Mouse (Mus musculus): ENCODE data around the gene Gm17617. TPM values are rescaled to one million over a fixed set of nuclear protein-coding genes. Genes with fewer than 3 reads are reported as not detected.

The Gm17617 gene
- total and polyA plus RNA-seq, 2 experiments from 2014 or later = not detected

DNA sequence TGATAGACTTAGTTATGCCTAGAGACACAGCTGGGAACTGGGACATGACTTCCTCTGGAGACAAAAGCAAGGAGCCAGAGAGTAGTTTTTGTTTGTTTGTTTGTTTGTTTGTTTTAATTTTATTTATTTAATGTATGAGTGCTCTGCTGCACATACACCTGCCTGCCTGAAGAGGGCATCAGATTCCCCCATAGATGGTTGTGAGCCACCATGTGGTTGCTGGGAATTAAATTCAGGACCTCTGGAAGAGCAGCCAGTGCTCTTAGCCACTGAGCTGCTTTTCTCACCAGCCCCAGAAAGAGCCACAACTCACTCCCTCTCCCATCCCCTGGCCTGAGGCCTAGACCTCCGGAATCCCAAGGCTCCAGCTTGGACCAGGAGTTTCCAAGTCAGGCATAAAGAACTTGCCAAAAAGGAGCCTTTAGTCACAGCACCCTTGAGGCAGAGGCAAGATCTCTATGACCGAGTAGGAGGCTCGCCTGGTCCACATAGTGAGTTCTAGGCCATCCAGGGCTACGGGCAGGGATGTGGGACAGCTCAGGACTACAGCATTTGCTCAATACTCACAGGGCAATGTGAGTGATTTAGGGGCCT lies 44.7 kb upstream of the Gm17617 start:
- no peak for DNase-seq (ENCODE audit: low spot score)
- no peak overlapping the region for H3K27ac ChIP-seq (ENCODE audit: low read depth)
- WGBS = 63% methylated on average over 4 of the region's 4 CpGs

DNA sequence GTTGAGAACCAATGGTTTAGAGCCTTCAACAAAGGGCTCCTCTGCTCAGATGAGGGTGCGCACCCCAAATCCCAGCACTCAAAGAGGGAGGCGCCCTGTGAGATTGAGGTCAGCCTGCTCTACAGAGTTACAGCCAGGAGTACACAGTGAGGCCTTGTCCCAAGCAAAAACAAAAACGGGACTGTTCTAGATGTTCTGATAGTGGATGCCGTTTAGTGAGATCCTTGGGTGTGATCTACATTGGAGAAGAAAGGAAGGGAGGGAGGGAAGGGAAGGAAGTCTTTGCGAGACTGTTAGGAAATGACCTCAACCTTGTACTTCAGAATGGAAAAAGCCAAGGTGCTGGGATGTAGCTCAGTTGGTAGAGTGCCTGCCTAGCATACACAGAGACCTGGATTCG lies 42.9 kb upstream of the Gm17617 start:
- Histone ChIP-seq H3K9ac (replicated peaks; ENCODE audit: low read depth, low read length) (no peak overlapping the region), H3K4me2 (ENCODE audit: low read depth, low read length) (no peak overlapping the region), H3K4me3 (ENCODE audit: low read depth, low read length) (no peak overlapping the region), H3K4me1 (ENCODE audit: control insufficient read depth, insufficient read depth) (peaks cover 13% of the 10 kb centered on the region), H3K9me3 (replicated peaks; ENCODE audit: control insufficient read depth, low read length) (no peaks in the 10 kb centered on the region), H3K36me3 (replicated peaks; ENCODE audit: control insufficient read depth, insufficient read depth, low read length) (no peaks in the 10 kb centered on the region), H3K27me3 (ENCODE audit: control insufficient read depth, insufficient read depth, low read length) (no peaks in the 10 kb centered on the region), H3K27ac (ENCODE audit: low read depth) (no peak overlapping the region)
- no peak for ATAC-seq (ENCODE audit: insufficient read depth, low read depth)
- TF ChIP-seq CTCF (IDR thresholded peaks at IDR 0.05; ENCODE audit: low read depth) (no peak), EP300 (IDR thresholded peaks at IDR 0.05; ENCODE audit: low read depth) (no peak)
- WGBS = 69% methylated on average over 6 of the region's 6 CpGs
- no peak for DNase-seq (ENCODE audit: low spot score)

More for the DNA sequence above, 44.7 kb upstream of the Gm17617 start:
- no peaks in the 10 kb centered on the region for H3K36me3 ChIP-seq (replicated peaks; ENCODE audit: control insufficient read depth, insufficient read depth, low read length)
- no peak for ATAC-seq (ENCODE audit: insufficient read depth, low read depth)
- H3K4me2 ChIP-seq (ENCODE audit: low read depth, low read length) = no peak overlapping the region
- H3K9me3 ChIP-seq (replicated peaks; ENCODE audit: control insufficient read depth, low read length) = no peaks in the 10 kb centered on the region
- H3K9ac ChIP-seq (replicated peaks; ENCODE audit: low read depth, low read length) = no peak overlapping the region
- H3K4me3 ChIP-seq (ENCODE audit: low read depth, low read length) = no peak overlapping the region
- H3K4me1 ChIP-seq (ENCODE audit: control insufficient read depth, insufficient read depth) = no peaks in the 10 kb centered on the region
- no peaks in the 10 kb centered on the region for H3K27me3 ChIP-seq (ENCODE audit: control insufficient read depth, insufficient read depth, low read length)
- TF ChIP-seq EP300 (IDR thresholded peaks at IDR 0.05; ENCODE audit: low read depth) (no peak), CTCF (IDR thresholded peaks at IDR 0.05; ENCODE audit: low read depth) (peak; percentile 25; the same call in 1 of the 2 replicates)

- Histone ChIP-seq H3K4me2 (ENCODE audit: low read depth, low read length) (no peak overlapping the region), H3K27me3 (ENCODE audit: control insufficient read depth, insufficient read depth, low read length) (no peaks in the 10 kb centered on the region), H3K27ac (ENCODE audit: low read depth) (no peak overlapping the region), H3K4me1 (ENCODE audit: control insufficient read depth, insufficient read depth) (peaks cover 14% of the 10 kb centered on the region), H3K9me3 (replicated peaks; ENCODE audit: control insufficient read depth, low read length) (no peaks in the 10 kb centered on the region), H3K36me3 (replicated peaks; ENCODE audit: control insufficient read depth, insufficient read depth, low read length) (no peaks in the 10 kb centered on the region), H3K4me3 (ENCODE audit: low read depth, low read length) (no peak overlapping the region), H3K9ac (replicated peaks; ENCODE audit: low read depth, low read length) (no peak overlapping the region)
- TF ChIP-seq EP300 (IDR thresholded peaks at IDR 0.05; ENCODE audit: low read depth) = no peak
- no peak for TF ChIP-seq CTCF (IDR thresholded peaks at IDR 0.05; ENCODE audit: low read depth)
- 75% methylated on average over 11 of the region's 11 CpGs for WGBS
- DNase-seq (ENCODE audit: low spot score) (no peak), ATAC-seq (ENCODE audit: insufficient read depth, low read depth) (no peak)
Observed at GRCm38 (mm10) chr13:55174347-55174746, 41.0 kb upstream of the Gm17617 start.

GRCm38 (mm10) chr13:55172336-55172770 lies 39.0 kb upstream of the Gm17617 start:
- Histone ChIP-seq H3K4me3 (ENCODE audit: low read depth, low read length) (peak overlapping the region; percentile 26; the same call in 1 of the 2 replicates), H3K4me1 (ENCODE audit: control insufficient read depth, insufficient read depth) (peaks cover 14% of the 10 kb centered on the region), H3K9ac (replicated peaks; ENCODE audit: low read depth, low read length) (no peak overlapping the region), H3K27me3 (ENCODE audit: control insufficient read depth, insufficient read depth, low read length) (no peaks in the 10 kb centered on the region), H3K9me3 (replicated peaks; ENCODE audit: control insufficient read depth, low read length) (no peaks in the 10 kb centered on the region), H3K27ac (ENCODE audit: low read depth) (no peak overlapping the region), H3K36me3 (replicated peaks; ENCODE audit: control insufficient read depth, insufficient read depth, low read length) (no peaks in the 10 kb centered on the region), H3K4me2 (ENCODE audit: low read depth, low read length) (peak overlapping the region; percentile 59)
- no peak for TF ChIP-seq EP300 (IDR thresholded peaks at IDR 0.05; ENCODE audit: low read depth)
- no peak for TF ChIP-seq CTCF (IDR thresholded peaks at IDR 0.05; ENCODE audit: low read depth)
- ATAC-seq (ENCODE audit: insufficient read depth, low read depth) (no peak), DNase-seq (ENCODE audit: low spot score) (no peak)
- WGBS = 36% methylated on average over 7 of the region's 7 CpGs

GRCm38 (mm10) chr13:55171517-55172335 lies 38.4 kb upstream of the Gm17617 start:
- TF ChIP-seq EP300 (IDR thresholded peaks at IDR 0.05; ENCODE audit: low read depth) = no peak
- TF ChIP-seq CTCF (IDR thresholded peaks at IDR 0.05; ENCODE audit: low read depth) = no peak
- WGBS = 11% methylated on average over 26 of the region's 26 CpGs
- Histone ChIP-seq H3K27ac (ENCODE audit: low read depth) (peak overlapping the region; percentile 57), H3K9ac (replicated peaks; ENCODE audit: low read depth, low read length) (no peak overlapping the region; the same call in 1 of the 2 replicates), H3K4me1 (ENCODE audit: control insufficient read depth, insufficient read depth) (peaks cover 14% of the 10 kb centered on the region), H3K4me3 (ENCODE audit: low read depth, low read length) (peak overlapping the region; percentile 26), H3K27me3 (ENCODE audit: control insufficient read depth, insufficient read depth, low read length) (no peaks in the 10 kb centered on the region), H3K4me2 (ENCODE audit: low read depth, low read length) (peak overlapping the region; percentile 59), H3K36me3 (replicated peaks; ENCODE audit: control insufficient read depth, insufficient read depth, low read length) (no peaks in the 10 kb centered on the region), H3K9me3 (replicated peaks; ENCODE audit: control insufficient read depth, low read length) (no peaks in the 10 kb centered on the region)
- ATAC-seq (ENCODE audit: insufficient read depth, low read depth) (peak; percentile 70), DNase-seq (ENCODE audit: low spot score) (peak; percentile 43)

Measured in heart, postnatal 0 days (tissue).